Mouse (Mus musculus): ENCODE data around the gene Ddx54. TPM values are rescaled to one million over a fixed set of nuclear protein-coding genes. Genes with fewer than 3 reads are reported as not detected.

Gene Ddx54
- polyA plus RNA-seq, 1 experiment from 2014 or later = 53.1 TPM

DNA sequence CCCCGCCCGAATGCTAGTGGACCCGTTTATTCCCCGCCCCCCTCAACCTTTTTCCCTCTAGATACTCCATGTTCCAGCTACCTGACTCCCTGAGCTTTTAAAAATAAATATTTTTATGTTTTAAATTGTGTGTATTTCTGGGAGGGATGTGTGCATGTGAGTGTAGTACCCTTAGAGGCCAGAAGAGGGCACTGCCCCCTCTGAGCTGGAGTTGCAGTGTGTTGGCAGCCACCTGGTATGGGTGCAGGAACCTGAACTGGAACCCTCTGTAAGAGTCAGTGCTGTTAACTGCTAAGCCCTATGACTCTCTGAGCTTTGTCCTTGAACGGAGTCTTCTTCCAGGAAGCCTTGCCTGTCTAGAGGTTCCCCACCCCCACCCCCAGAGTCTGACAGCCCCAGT is 19.4 kb downstream of the Ddx54 start:
- no peak overlapping the region for H3K4me2 ChIP-seq (replicated peaks)
- no peaks in the 10 kb centered on the region; the same call in 1 of the 2 replicates for H3K4me1 ChIP-seq
- H3K9me3 ChIP-seq = no peaks in the 10 kb centered on the region
- 88% methylated on average over 5 of the region's 5 CpGs for WGBS
- no peak overlapping the region for H3K27ac ChIP-seq
- no peak overlapping the region for H3K9ac ChIP-seq
- H3K27me3 ChIP-seq = peaks cover 10% of the 10 kb centered on the region
- no peak for ATAC-seq (ENCODE audit: insufficient number of reproducible peaks, insufficient read depth, low FRiP score, low TSS enrichment)
- peaks cover 12% of the 10 kb centered on the region for H3K36me3 ChIP-seq
- no peak overlapping the region for H3K4me3 ChIP-seq

DNA sequence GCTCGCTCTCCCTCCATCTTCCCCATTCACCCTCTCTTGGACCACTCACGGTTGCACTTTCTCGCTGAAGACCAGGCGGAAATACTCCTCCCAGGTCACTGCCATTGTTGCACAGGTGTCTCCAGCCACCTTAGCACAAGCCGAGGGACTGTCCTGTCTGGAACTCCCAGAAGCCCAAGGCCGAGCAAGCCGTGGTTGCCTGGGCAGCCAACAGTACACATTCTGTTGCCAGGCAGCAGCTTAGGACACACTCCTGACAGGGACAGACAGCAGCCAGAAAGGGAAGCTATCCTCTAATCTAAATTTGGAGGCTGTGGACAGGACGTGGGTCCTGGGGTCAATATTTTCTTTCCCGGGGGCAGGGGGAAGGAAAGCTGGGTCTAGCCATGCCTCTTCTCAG is 21.6 kb downstream of the Ddx54 start, which contains the start of gene Cfap73:
TSS of gene Cfap73 (minus strand) at position 105 of the 400 bp plus-strand sequence.
- no peak within 1 kb of the TSS for H3K4me2 ChIP-seq (replicated peaks)
- no peak within 1 kb of the TSS for H3K9ac ChIP-seq
- no peak within 1 kb of the TSS for H3K27ac ChIP-seq
- peaks cover 10% of the 10 kb centered on the region for H3K27me3 ChIP-seq
- 56% methylated on average over 9 of the region's 9 CpGs for WGBS
- H3K4me1 ChIP-seq = no peaks in the 10 kb centered on the region; the same call in 1 of the 2 replicates
- H3K9me3 ChIP-seq = no peaks in the 10 kb centered on the region
- ATAC-seq (ENCODE audit: insufficient number of reproducible peaks, insufficient read depth, low FRiP score, low TSS enrichment) = no peak
- H3K36me3 ChIP-seq = no peaks in the 10 kb centered on the region
- no peak within 1 kb of the TSS for H3K4me3 ChIP-seq

- no peaks in the 10 kb centered on the region for H3K36me3 ChIP-seq
- peaks cover 10% of the 10 kb centered on the region for H3K27me3 ChIP-seq
- no peak for ATAC-seq (ENCODE audit: insufficient number of reproducible peaks, insufficient read depth, low FRiP score, low TSS enrichment)
- H3K9ac ChIP-seq = no peak overlapping the region
- no peaks in the 10 kb centered on the region for H3K9me3 ChIP-seq
- H3K4me1 ChIP-seq = no peaks in the 10 kb centered on the region; the same call in 1 of the 2 replicates
- H3K4me2 ChIP-seq (replicated peaks) = no peak overlapping the region
- H3K27ac ChIP-seq = no peak overlapping the region
- no peak overlapping the region for H3K4me3 ChIP-seq
- 37% methylated on average over 5 of the region's 5 CpGs for WGBS
These were observed 22.3 kb downstream of the Ddx54 start for GRCm38 (mm10) chr5:120634860-120635259.

GRCm38 (mm10) chr5:120635633-120636032 is 23.1 kb downstream of the Ddx54 start:
- Histone ChIP-seq H3K4me3 (no peak overlapping the region), H3K9me3 (no peaks in the 10 kb centered on the region), H3K9ac (no peak overlapping the region), H3K36me3 (no peaks in the 10 kb centered on the region), H3K4me1 (no peaks in the 10 kb centered on the region; the same call in 1 of the 2 replicates), H3K27ac (no peak overlapping the region), H3K4me2 (replicated peaks) (no peak overlapping the region), H3K27me3 (peaks cover 5% of the 10 kb centered on the region; the same call in 1 of the 2 replicates)
- ATAC-seq (ENCODE audit: insufficient number of reproducible peaks, insufficient read depth, low FRiP score, low TSS enrichment) = no peak
- 88% methylated on average over 5 of the region's 5 CpGs for WGBS

DNA sequence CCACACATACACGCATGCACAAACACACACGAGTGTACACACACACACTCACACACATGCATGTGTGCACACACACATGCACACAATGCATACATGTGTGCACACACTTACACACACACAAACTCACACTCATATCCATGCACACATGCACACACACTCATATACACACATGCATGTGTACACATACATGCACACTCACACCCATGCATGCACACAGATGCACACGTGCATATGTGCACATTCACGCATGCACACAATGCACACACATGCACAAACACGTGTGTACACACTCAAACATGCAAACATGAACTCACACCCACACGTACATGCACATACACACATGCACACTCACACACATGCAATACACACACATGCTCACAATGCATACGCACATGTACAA is 27.6 kb downstream of the Ddx54 start:
- H3K27ac ChIP-seq = no peak overlapping the region
- no peak overlapping the region for H3K4me2 ChIP-seq (replicated peaks)
- no peaks in the 10 kb centered on the region for H3K4me1 ChIP-seq
- H3K9me3 ChIP-seq = no peaks in the 10 kb centered on the region
- H3K4me3 ChIP-seq = no peak overlapping the region
- 92% methylated on average over 7 of the region's 7 CpGs for WGBS
- no peak overlapping the region for H3K9ac ChIP-seq
- no peak for ATAC-seq (ENCODE audit: insufficient number of reproducible peaks, insufficient read depth, low FRiP score, low TSS enrichment)
- no peaks in the 10 kb centered on the region for H3K27me3 ChIP-seq
- H3K36me3 ChIP-seq = no peaks in the 10 kb centered on the region

- Histone ChIP-seq H3K9me3 (no peaks in the 10 kb centered on the region), H3K4me1 (peaks cover 3% of the 10 kb centered on the region), H3K4me3 (no peak overlapping the region), H3K4me2 (replicated peaks) (no peak overlapping the region), H3K9ac (no peak overlapping the region), H3K27ac (no peak overlapping the region), H3K36me3 (no peaks in the 10 kb centered on the region), H3K27me3 (peaks cover 24% of the 10 kb centered on the region)
- ATAC-seq (ENCODE audit: insufficient number of reproducible peaks, insufficient read depth, low FRiP score, low TSS enrichment) = no peak
- 74% methylated on average over 14 of the region's 14 CpGs for WGBS
These were observed 31.0 kb downstream of the Ddx54 start for GRCm38 (mm10) chr5:120643365-120644085.

GRCm38 (mm10) chr5:120644227-120644626 is 31.7 kb downstream of the Ddx54 start:
- H3K4me3 ChIP-seq = no peak overlapping the region
- 84% methylated on average over 3 of the region's 3 CpGs for WGBS

DNA sequence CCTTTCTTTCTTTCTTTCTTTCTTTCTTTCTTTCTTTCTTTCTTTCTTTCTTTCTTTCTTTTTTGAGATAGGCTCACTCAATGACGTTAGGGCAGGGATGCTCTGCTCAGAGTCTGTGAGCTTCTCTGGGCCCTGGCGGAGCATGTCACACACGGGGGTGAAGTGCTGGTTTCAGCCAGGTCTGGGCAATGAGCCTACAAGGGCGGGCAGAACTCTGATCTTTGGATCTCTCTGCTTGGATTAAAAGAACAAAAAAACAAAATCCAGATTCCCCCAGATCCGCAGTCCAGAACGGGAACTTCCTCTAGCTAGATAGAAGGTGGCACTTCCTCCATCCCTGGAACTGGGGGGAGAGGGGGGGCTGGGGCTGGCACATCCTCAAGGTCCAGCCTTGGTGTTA is 33.3 kb downstream of the Ddx54 start:
- 67% methylated on average over 6 of the region's 6 CpGs for WGBS
- no peak overlapping the region for H3K4me3 ChIP-seq

More at GRCm38 (mm10) chr5:120644227-120644626, 31.7 kb downstream of the Ddx54 start:
- H3K4me1 ChIP-seq = peaks cover 9% of the 10 kb centered on the region
- H3K27me3 ChIP-seq = peaks cover 31% of the 10 kb centered on the region
- H3K9ac ChIP-seq = no peak overlapping the region
- H3K27ac ChIP-seq = no peak overlapping the region
- H3K9me3 ChIP-seq = no peaks in the 10 kb centered on the region
- no peak for ATAC-seq (ENCODE audit: insufficient number of reproducible peaks, insufficient read depth, low FRiP score, low TSS enrichment)
- H3K4me2 ChIP-seq (replicated peaks) = no peak overlapping the region
- H3K36me3 ChIP-seq = no peaks in the 10 kb centered on the region

DNA sequence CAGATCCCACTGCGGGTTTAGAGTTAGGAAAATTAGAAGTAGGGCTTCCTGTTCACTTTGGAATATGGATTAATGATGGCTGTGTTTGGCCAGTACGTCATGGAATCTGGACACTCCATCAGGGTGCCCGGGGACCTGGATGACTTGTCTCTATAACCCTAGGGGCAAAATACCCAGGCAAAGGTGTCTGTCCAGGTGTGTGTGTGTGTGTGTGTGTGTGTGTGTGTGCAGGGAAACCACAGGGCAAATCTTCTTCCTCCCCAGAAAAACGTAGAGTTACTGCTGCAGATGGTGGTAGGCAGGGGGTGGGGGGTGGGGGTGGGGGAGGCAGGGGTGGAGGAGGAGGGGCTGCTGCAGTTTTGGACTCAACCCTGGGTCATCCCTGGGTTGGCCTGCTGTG is 34.8 kb downstream of the Ddx54 start:
- Histone ChIP-seq H3K27ac (no peak overlapping the region), H3K9ac (no peak overlapping the region), H3K4me3 (no peak overlapping the region), H3K9me3 (no peaks in the 10 kb centered on the region), H3K27me3 (peaks cover 55% of the 10 kb centered on the region), H3K4me2 (replicated peaks) (no peak overlapping the region), H3K4me1 (peaks cover 9% of the 10 kb centered on the region), H3K36me3 (no peaks in the 10 kb centered on the region)
- WGBS = 63% methylated on average over 4 of the region's 4 CpGs
- ATAC-seq (ENCODE audit: insufficient number of reproducible peaks, insufficient read depth, low FRiP score, low TSS enrichment) = no peak

More for the DNA sequence above, 33.3 kb downstream of the Ddx54 start:
- no peak overlapping the region for H3K4me2 ChIP-seq (replicated peaks)
- ATAC-seq (ENCODE audit: insufficient number of reproducible peaks, insufficient read depth, low FRiP score, low TSS enrichment) = no peak
- H3K36me3 ChIP-seq = no peaks in the 10 kb centered on the region
- H3K27me3 ChIP-seq = peaks cover 47% of the 10 kb centered on the region
- H3K27ac ChIP-seq = no peak overlapping the region
- H3K4me1 ChIP-seq = peaks cover 9% of the 10 kb centered on the region
- H3K9me3 ChIP-seq = no peaks in the 10 kb centered on the region
- H3K9ac ChIP-seq = no peak overlapping the region

- Histone ChIP-seq H3K4me1 (peaks cover 9% of the 10 kb centered on the region), H3K36me3 (no peaks in the 10 kb centered on the region), H3K4me3 (peak overlapping the region; percentile 26; the same call in 1 of the 2 replicates), H3K27me3 (peaks cover 59% of the 10 kb centered on the region), H3K4me2 (replicated peaks) (no peak overlapping the region; the same call in 1 of the 2 replicates), H3K9me3 (no peaks in the 10 kb centered on the region), H3K9ac (no peak overlapping the region), H3K27ac (no peak overlapping the region)
- ATAC-seq (ENCODE audit: insufficient number of reproducible peaks, insufficient read depth, low FRiP score, low TSS enrichment) = no peak
- 40% methylated on average over 12 of the region's 12 CpGs for WGBS
These were observed 35.4 kb downstream of the Ddx54 start for GRCm38 (mm10) chr5:120647814-120648491.

GRCm38 (mm10) chr5:120648569-120649373 is 36.2 kb downstream of the Ddx54 start, which contains the start of gene Rasal1:
Gene Rasal1 (plus strand): TSS chr5:120648812.
- Histone ChIP-seq H3K27ac (no peak within 1 kb of the TSS), H3K27me3 (peaks cover 62% of the 10 kb centered on the region), H3K36me3 (no peaks in the 10 kb centered on the region), H3K4me2 (replicated peaks) (peak within 1 kb of the TSS; percentile 45), H3K9ac (no peak within 1 kb of the TSS), H3K4me3 (peak within 1 kb of the TSS; percentile 26), H3K4me1 (peaks cover 9% of the 10 kb centered on the region), H3K9me3 (no peaks in the 10 kb centered on the region)
- WGBS = 2% methylated on average over 53 of the region's 53 CpGs
- ATAC-seq (ENCODE audit: insufficient number of reproducible peaks, insufficient read depth, low FRiP score, low TSS enrichment) = peak; percentile 30; the same call in 1 of the 2 replicates
